Mouse (Mus musculus) forebrain, embryonic 12.5 days (tissue): Measurements from ENCODE around the gene Usp19. TPM values are rescaled to one million over a fixed set of nuclear protein-coding genes. Genes with fewer than 3 reads are reported as not detected.

Experiments used
- ATAC-seq: fragments of 200-750 bp; cut with Nextera tagmentation; 2 replicates; pipeline ENCODE4 v1.8.0; 2017; ENCODE audit warnings: moderate TSS enrichment; ENCODE audit not compliant: low FRiP score
- H3K27ac ChIP-seq: fragments of 300-500 bp; sonication (generic); 2 replicates; pipeline ENCODE4 v1.5.1; 2016; ENCODE audit warnings: mild to moderate bottlenecking
- H3K27me3 ChIP-seq: fragments of 300-500 bp; sonication (generic); 2 replicates; pipeline ENCODE4 v1.6.1; 2016; ENCODE audit warnings: mild to moderate bottlenecking
- H3K36me3 ChIP-seq: fragments of 300-500 bp; sonication (generic); replicated peaks from 2 replicates; pipeline ENCODE4 v1.6.1; 2016; ENCODE audit warnings: mild to moderate bottlenecking
- H3K4me1 ChIP-seq: fragments of 300-500 bp; sonication (generic); 2 replicates; pipeline ENCODE4 v1.6.1; 2016
- H3K4me2 ChIP-seq: fragments of 300-500 bp; sonication (generic); 2 replicates; pipeline ENCODE4 v1.6.1; 2016; ENCODE audit warnings: mild to moderate bottlenecking, moderate library complexity
- H3K4me3 ChIP-seq: fragments of 300-500 bp; sonication (generic); replicated peaks from 2 replicates; pipeline ENCODE4 v1.5.1; 2016; ENCODE audit warnings: mild to moderate bottlenecking
- H3K9ac ChIP-seq: fragments of 300-500 bp; sonication (generic); 2 replicates; pipeline ENCODE4 v1.6.1; 2016; ENCODE audit warnings: mild to moderate bottlenecking
- H3K9me3 ChIP-seq: fragments of 300-500 bp; sonication (generic); 2 replicates; pipeline ENCODE4 v1.6.1; 2016
- WGBS: fragments of 180-500 bp; shearing (Covaris S2); methylation state at CpG from one replicate; pipeline ENCODE4 v1.1.7; 2016; 5-methylcytosine and 5-hydroxymethylcytosine counted together
- polyA plus RNA-seq: library from polyadenylated mRNA; unstranded; fragments of >200 nt; fragmentation: Nextera tagmentation; extraction: Ambion mirVana; gene quantifications from 2 replicates; pipeline ENCODE4 v1.2.1, GENCODE M21; 2016

Usp19 gene
- polyA plus RNA-seq, 1 experiment from 2014 or later, result 103 TPM

GRCm38 (mm10) chr9:108489702-108490558 lies 472 bp upstream of the Usp19 start:
- no peaks in the 10 kb centered on the region for H3K9me3 ChIP-seq
- ATAC-seq, result peak; percentile 45; the same call in 1 of the 2 replicates
- peak overlapping the region; percentile 97 for H3K27ac ChIP-seq
- H3K4me3 ChIP-seq, result peak overlapping the region; percentile 98
- H3K36me3 ChIP-seq, result peaks cover 75% of the 10 kb centered on the region
- WGBS, result 67% methylated on average over 26 of the region's 26 CpGs
- H3K9ac ChIP-seq, result peak overlapping the region; percentile 95
- H3K4me2 ChIP-seq, result peak overlapping the region; percentile 89
- H3K4me1 ChIP-seq, result peaks cover 22% of the 10 kb centered on the region
- H3K27me3 ChIP-seq, result no peaks in the 10 kb centered on the region

- no peak for ATAC-seq
- peaks cover 22% of the 10 kb centered on the region for H3K4me1 ChIP-seq
- 18% methylated on average over 12 of the region's 12 CpGs for WGBS
- no peaks in the 10 kb centered on the region for H3K9me3 ChIP-seq
- H3K27me3 ChIP-seq, result no peaks in the 10 kb centered on the region
- H3K4me2 ChIP-seq, result peak overlapping the region; percentile 89
- H3K4me3 ChIP-seq, result peak overlapping the region; percentile 98
- peaks cover 75% of the 10 kb centered on the region for H3K36me3 ChIP-seq
- H3K27ac ChIP-seq, result peak overlapping the region; percentile 97
- peak overlapping the region; percentile 95 for H3K9ac ChIP-seq
Measured at GRCm38 (mm10) chr9:108491286-108491580, 831 bp downstream of the Usp19 start.

- H3K4me3 ChIP-seq, result peak overlapping the region; percentile 98
- peak overlapping the region; percentile 95 for H3K9ac ChIP-seq
- ATAC-seq, result no peak
- H3K9me3 ChIP-seq, result no peaks in the 10 kb centered on the region
- WGBS, result 91% methylated on average over 16 of the region's 16 CpGs
- peak overlapping the region; percentile 89 for H3K4me2 ChIP-seq
- H3K4me1 ChIP-seq, result peaks cover 22% of the 10 kb centered on the region
- H3K27me3 ChIP-seq, result no peaks in the 10 kb centered on the region
- H3K36me3 ChIP-seq, result peaks cover 76% of the 10 kb centered on the region
- 0 out of 2 replicates have a peak overlapping the region, but pooled peaks have one; percentile 1 for H3K27ac ChIP-seq
Measured at GRCm38 (mm10) chr9:108492043-108492750, 1.8 kb downstream of the Usp19 start.

- Histone ChIP-seq H3K4me2 (no peak overlapping the region), H3K9me3 (no peaks in the 10 kb centered on the region), H3K27ac (no peak overlapping the region), H3K4me1 (peaks cover 22% of the 10 kb centered on the region), H3K27me3 (no peaks in the 10 kb centered on the region), H3K36me3 (peaks cover 77% of the 10 kb centered on the region), H3K4me3 (no peak overlapping the region), H3K9ac (no peak overlapping the region)
- no peak for ATAC-seq
- WGBS, result 95% methylated on average over 8 of the region's 8 CpGs
Measured at GRCm38 (mm10) chr9:108493246-108493645, 2.8 kb downstream of the Usp19 start.

- Histone ChIP-seq H3K9me3 (no peaks in the 10 kb centered on the region), H3K4me3 (no peak overlapping the region), H3K36me3 (peaks cover 77% of the 10 kb centered on the region), H3K4me2 (no peak overlapping the region), H3K9ac (no peak overlapping the region), H3K4me1 (peaks cover 22% of the 10 kb centered on the region), H3K27me3 (no peaks in the 10 kb centered on the region), H3K27ac (no peak overlapping the region)
- WGBS, result 94% methylated on average over 19 of the region's 19 CpGs
- ATAC-seq, result no peak
Measured at GRCm38 (mm10) chr9:108494146-108494825, 3.9 kb downstream of the Usp19 start.

- H3K9ac ChIP-seq, result no peak overlapping the region
- no peak overlapping the region for H3K4me2 ChIP-seq
- no peak overlapping the region for H3K27ac ChIP-seq
- peaks cover 18% of the 10 kb centered on the region for H3K4me1 ChIP-seq
- ATAC-seq, result no peak
- WGBS, result 89% methylated on average over 10 of the region's 10 CpGs
- no peak overlapping the region for H3K4me3 ChIP-seq
- no peaks in the 10 kb centered on the region for H3K9me3 ChIP-seq
- H3K27me3 ChIP-seq, result no peaks in the 10 kb centered on the region
- H3K36me3 ChIP-seq, result peaks cover 78% of the 10 kb centered on the region
Measured at GRCm38 (mm10) chr9:108494905-108495304, 4.5 kb downstream of the Usp19 start.

GRCm38 (mm10) chr9:108499231-108499630 lies 8.8 kb downstream of the Usp19 start:
- Histone ChIP-seq H3K4me2 (no peak overlapping the region), H3K9me3 (no peaks in the 10 kb centered on the region), H3K27ac (no peak overlapping the region), H3K4me3 (no peak overlapping the region), H3K4me1 (no peaks in the 10 kb centered on the region), H3K36me3 (peaks cover 93% of the 10 kb centered on the region), H3K9ac (no peak overlapping the region), H3K27me3 (no peaks in the 10 kb centered on the region)
- 95% methylated on average over 7 of the region's 7 CpGs for WGBS
- no peak for ATAC-seq

- WGBS, result 95% methylated on average over 15 of the region's 15 CpGs
- H3K4me1 ChIP-seq, result no peaks in the 10 kb centered on the region
- H3K27me3 ChIP-seq, result no peaks in the 10 kb centered on the region
- H3K9ac ChIP-seq, result no peak overlapping the region
- H3K4me3 ChIP-seq, result no peak overlapping the region
- no peak overlapping the region for H3K27ac ChIP-seq
- peaks cover 86% of the 10 kb centered on the region for H3K36me3 ChIP-seq
- ATAC-seq, result no peak
- no peaks in the 10 kb centered on the region for H3K9me3 ChIP-seq
- H3K4me2 ChIP-seq, result no peak overlapping the region
Measured at GRCm38 (mm10) chr9:108499943-108500342, 9.5 kb downstream of the Usp19 start.

GRCm38 (mm10) chr9:108506901-108507300 lies 16.5 kb downstream of the Usp19 start:
- 89% methylated on average over 7 of the region's 7 CpGs for WGBS
- Histone ChIP-seq H3K9ac (no peak overlapping the region), H3K27ac (0 out of 2 replicates have a peak overlapping the region, but pooled peaks have one; percentile 71), H3K27me3 (no peaks in the 10 kb centered on the region), H3K36me3 (peaks cover 41% of the 10 kb centered on the region), H3K4me1 (peaks cover 17% of the 10 kb centered on the region), H3K4me3 (0 out of 2 replicates have a peak overlapping the region, but pooled peaks have one; percentile 71), H3K9me3 (no peaks in the 10 kb centered on the region), H3K4me2 (peak overlapping the region; percentile 87)
- ATAC-seq, result no peak

GRCm38 (mm10) chr9:108507619-108508434 lies 17.4 kb downstream of the Usp19 start, which contains the start of gene Qars:
Qars (plus strand) TSS chr9:108507706.
- peak; percentile 97 for ATAC-seq
- no peaks in the 10 kb centered on the region for H3K27me3 ChIP-seq
- whole genome bisulfite sequencing, result under 1% methylated on average over 37 of the region's 37 CpGs
- peak within 1 kb of the TSS; percentile 72 for H3K9ac ChIP-seq
- peak within 1 kb of the TSS; percentile 75 for H3K27ac ChIP-seq
- H3K9me3 ChIP-seq, result no peaks in the 10 kb centered on the region
- peak within 1 kb of the TSS; percentile 71 for H3K4me3 ChIP-seq
- peaks cover 17% of the 10 kb centered on the region for H3K4me1 ChIP-seq
- peak within 1 kb of the TSS; percentile 87 for H3K4me2 ChIP-seq
- peaks cover 43% of the 10 kb centered on the region for H3K36me3 ChIP-seq

- H3K27ac ChIP-seq, result no peak overlapping the region
- H3K36me3 ChIP-seq, result peaks cover 43% of the 10 kb centered on the region
- ATAC-seq, result no peak
- no peaks in the 10 kb centered on the region for H3K27me3 ChIP-seq
- peak overlapping the region; percentile 87 for H3K4me2 ChIP-seq
- WGBS, result 91% methylated on average over 7 of the region's 7 CpGs
- H3K4me1 ChIP-seq, result peaks cover 17% of the 10 kb centered on the region
- no peak overlapping the region for H3K9ac ChIP-seq
- peak overlapping the region; percentile 71 for H3K4me3 ChIP-seq
- H3K9me3 ChIP-seq, result no peaks in the 10 kb centered on the region
Measured at GRCm38 (mm10) chr9:108508776-108509175, 18.4 kb downstream of the Usp19 start.
